Mouse (Mus musculus): Measurements from ENCODE around the gene Retsat. TPM values are rescaled to one million over a fixed set of nuclear protein-coding genes. Genes with fewer than 3 reads are reported as not detected.

Gene Retsat
- 2.4 and 7.5 TPM in 2 replicates for polyA plus RNA-seq (2012; ENCODE audit: low replicate concordance)

DNA sequence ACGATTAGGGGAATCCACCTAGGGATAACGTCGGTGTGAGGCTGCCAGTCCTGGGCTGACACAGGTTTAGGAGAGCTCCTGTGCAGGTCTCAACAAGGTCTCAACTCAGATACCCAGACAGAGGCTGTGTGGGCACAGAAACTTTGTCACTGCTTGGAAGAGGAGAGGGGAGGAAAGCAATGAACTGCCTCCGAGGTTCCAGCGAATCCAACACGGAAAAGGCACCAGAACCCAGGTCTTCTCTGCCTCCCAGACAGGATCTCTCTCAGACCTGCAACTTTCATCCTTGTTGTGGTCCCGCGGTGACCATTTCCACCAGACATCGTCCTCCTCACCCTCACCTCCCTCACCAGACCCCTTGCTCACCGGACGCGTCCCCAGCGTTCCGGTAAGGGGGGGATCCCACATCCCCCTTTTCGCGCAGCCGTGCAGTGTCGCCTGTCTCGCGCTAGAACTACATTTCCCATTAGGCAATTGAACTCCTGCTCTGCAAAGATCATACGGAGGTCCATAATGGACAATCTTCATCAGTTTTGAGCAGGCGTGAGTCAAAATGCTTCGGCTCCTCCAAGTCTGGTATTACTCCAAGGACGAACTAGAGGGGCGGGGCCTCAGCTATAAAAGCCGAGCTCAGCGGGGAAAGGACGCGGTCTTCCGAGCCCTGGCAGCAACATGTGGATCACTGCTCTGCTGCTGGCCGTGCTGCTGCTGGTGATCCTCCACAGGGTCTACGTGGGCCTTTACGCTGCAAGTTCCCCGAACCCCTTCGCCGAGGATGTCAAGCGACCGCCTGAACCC lies at the start of gene Retsat, which contains the start of gene Elmod3:
Gene Retsat, plus strand, starts transcription at position 520 of the 798 bp plus-strand sequence.
Gene Elmod3, minus strand, starts transcription at position 458 of the 798 bp plus-strand sequence.

DNA sequence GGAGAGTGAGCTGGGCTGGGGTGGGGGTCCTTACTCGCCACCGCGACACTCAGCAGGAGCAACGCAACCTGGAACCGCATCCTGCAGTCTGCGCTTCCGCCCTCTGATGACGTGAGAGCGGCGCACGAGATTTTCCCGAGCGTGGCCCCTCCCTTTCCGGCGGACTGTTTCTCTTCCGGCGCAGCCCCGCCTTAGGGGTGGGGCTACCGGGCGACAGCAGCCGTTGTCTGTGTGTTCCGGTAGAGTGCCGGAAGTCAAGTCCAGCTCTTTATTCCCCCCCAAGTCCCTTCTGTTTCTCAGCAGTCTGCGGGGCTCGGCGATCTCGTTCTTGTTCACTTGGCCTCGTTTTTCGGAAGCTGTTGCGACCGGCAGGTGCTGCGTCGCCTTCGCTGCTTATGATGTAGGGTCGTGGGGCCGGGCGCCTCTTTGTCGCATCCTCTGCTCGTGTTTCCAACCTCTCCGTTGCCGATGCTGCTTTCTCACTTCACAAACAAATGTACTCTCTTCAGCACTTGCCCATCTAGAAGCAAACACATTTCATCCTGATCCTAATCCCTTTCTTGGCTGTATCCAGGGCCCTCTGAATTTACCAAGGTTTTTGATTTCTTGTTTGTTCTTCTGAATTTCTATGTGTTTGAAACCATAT lies 18.5 kb downstream of the Retsat start, which contains the start of gene Tgoln1:
Gene Tgoln1, minus strand, starts transcription at position 358 of the 646 bp plus-strand sequence.

Other genes with a start within 250 kb of the Retsat start
- 8.8 and 12.1 TPM in 2 replicates for gene Tmem150a, start 243.0 kb upstream of the Retsat start, polyA plus RNA-seq (2012; ENCODE audit: low replicate concordance)
- 18.7 and 133 TPM in 2 replicates for gene Rnf181, start 231.5 kb upstream of the Retsat start, polyA plus RNA-seq (2012; ENCODE audit: low replicate concordance)
- 18.2 and 26.9 TPM in 2 replicates for gene Vamp5, start 218.0 kb upstream of the Retsat start, polyA plus RNA-seq (2012; ENCODE audit: low replicate concordance)
- 15.4 and 75.0 TPM in 2 replicates for gene Vamp8, start 207.8 kb upstream of the Retsat start, polyA plus RNA-seq (2012; ENCODE audit: low replicate concordance)
- 9.0 and 9.6 TPM in 2 replicates for gene Ggcx, start 184.2 kb upstream of the Retsat start, polyA plus RNA-seq (2012; ENCODE audit: low replicate concordance)
- 16.0 and 28.7 TPM in 2 replicates for gene Mat2a, start 158.9 kb upstream of the Retsat start, polyA plus RNA-seq (2012; ENCODE audit: low replicate concordance)
- gene Sh2d6, start 76.8 kb upstream of the Retsat start, polyA plus RNA-seq (2012; ENCODE audit: low replicate concordance), result 0.25 and 0.67 TPM in 2 replicates
- gene Capg, start 54.1 kb upstream of the Retsat start, polyA plus RNA-seq (2012; ENCODE audit: low replicate concordance), result 264 and 513 TPM in 2 replicates
- 25.1 and 32.3 TPM in 2 replicates for gene Elmod3, start 62 bp upstream of the Retsat start, polyA plus RNA-seq (2012; ENCODE audit: low replicate concordance)
- 4.2 and 11.9 TPM in 2 replicates for gene Tgoln1, start 18.5 kb downstream of the Retsat start, polyA plus RNA-seq (2012; ENCODE audit: low replicate concordance)
- 0.98 and 1.4 TPM in 2 replicates for gene Tcf7l1, start 190.8 kb downstream of the Retsat start, polyA plus RNA-seq (2012; ENCODE audit: low replicate concordance)